Mouse (Mus musculus): ENCODE results near the gene Stt3b. TPM values are rescaled to one million over a fixed set of nuclear protein-coding genes. Genes with fewer than 3 reads are reported as not detected.
A peak's percentile ranks its signal among the peaks of the same experiment; 100 is the strongest.

The Stt3b gene
- polyA plus RNA-seq, 1 experiment = 14.7 TPM

GRCm38 (mm10) chr9:115340212-115340815 is 30.1 kb upstream of the Stt3b start:
- no peak overlapping the region for H3K4me3 ChIP-seq (replicated peaks)
- H3K27me3 ChIP-seq (replicated peaks) = peaks cover 47% of the 10 kb centered on the region
- H3K9me3 ChIP-seq = peaks cover 9% of the 10 kb centered on the region; the same call in 1 of the 2 replicates
- TF ChIP-seq FLI1 (IDR thresholded peaks at IDR 0.05; ENCODE audit: low read length) (no peak), GATA1 (IDR thresholded peaks at IDR 0.05; ENCODE audit: borderline replicate concordance, low read length) (no peak)
- H3K4me1 ChIP-seq = no peaks in the 10 kb centered on the region
- H3K36me3 ChIP-seq (replicated peaks; ENCODE audit: low read length) = no peaks in the 10 kb centered on the region

DNA sequence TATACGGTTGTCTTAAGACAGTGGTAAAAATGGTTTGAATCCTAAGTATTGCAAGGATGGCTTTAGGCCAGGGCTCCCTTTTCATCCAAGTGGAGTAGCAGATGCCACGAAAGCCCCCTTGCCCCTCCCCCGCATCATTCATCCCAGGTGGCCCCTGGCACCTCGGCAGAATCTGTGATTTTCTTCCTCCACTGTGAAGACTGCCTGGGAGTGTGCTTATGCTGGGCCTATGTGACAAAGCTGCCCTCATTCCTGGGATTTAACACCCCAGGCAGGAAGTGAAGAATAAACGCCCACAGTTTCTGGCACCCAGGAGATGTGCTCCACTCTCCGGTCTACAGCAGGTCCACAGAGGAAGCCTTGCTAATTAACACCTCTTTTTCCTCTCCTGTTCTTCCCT is 28.6 kb upstream of the Stt3b start:
- H3K4me1 ChIP-seq = no peaks in the 10 kb centered on the region
- TF ChIP-seq FLI1 (IDR thresholded peaks at IDR 0.05; ENCODE audit: low read length) = no peak
- no peak for TF ChIP-seq GATA1 (IDR thresholded peaks at IDR 0.05; ENCODE audit: borderline replicate concordance, low read length)
- H3K36me3 ChIP-seq (replicated peaks; ENCODE audit: low read length) = no peaks in the 10 kb centered on the region
- peaks cover 35% of the 10 kb centered on the region for H3K27me3 ChIP-seq (replicated peaks)
- H3K4me3 ChIP-seq (replicated peaks) = no peak overlapping the region
- peaks cover 9% of the 10 kb centered on the region; the same call in 1 of the 2 replicates for H3K9me3 ChIP-seq

GRCm38 (mm10) chr9:115333016-115333415 is 22.8 kb upstream of the Stt3b start:
- 0 out of 2 replicates have a peak, but pooled peaks cover 3% of the 10 kb centered on the region for H3K4me1 ChIP-seq
- H3K4me3 ChIP-seq (replicated peaks) = peak overlapping the region; percentile 9
- peaks cover 17% of the 10 kb centered on the region for H3K27me3 ChIP-seq (replicated peaks)
- H3K9me3 ChIP-seq = peaks cover 4% of the 10 kb centered on the region; the same call in 1 of the 2 replicates
- TF ChIP-seq GATA1 (IDR thresholded peaks at IDR 0.05; ENCODE audit: borderline replicate concordance, low read length) = no peak
- TF ChIP-seq FLI1 (IDR thresholded peaks at IDR 0.05; ENCODE audit: low read length) = no peak
- H3K36me3 ChIP-seq (replicated peaks; ENCODE audit: low read length) = no peaks in the 10 kb centered on the region

GRCm38 (mm10) chr9:115332339-115332738 is 22.1 kb upstream of the Stt3b start:
- peaks cover 15% of the 10 kb centered on the region for H3K27me3 ChIP-seq (replicated peaks)
- peaks cover 4% of the 10 kb centered on the region; the same call in 1 of the 2 replicates for H3K9me3 ChIP-seq
- TF ChIP-seq FLI1 (IDR thresholded peaks at IDR 0.05; ENCODE audit: low read length) (no peak), GATA1 (IDR thresholded peaks at IDR 0.05; ENCODE audit: borderline replicate concordance, low read length) (no peak)
- 0 out of 2 replicates have a peak, but pooled peaks cover 3% of the 10 kb centered on the region for H3K4me1 ChIP-seq
- no peaks in the 10 kb centered on the region for H3K36me3 ChIP-seq (replicated peaks; ENCODE audit: low read length)
- H3K4me3 ChIP-seq (replicated peaks) = no peak overlapping the region

DNA sequence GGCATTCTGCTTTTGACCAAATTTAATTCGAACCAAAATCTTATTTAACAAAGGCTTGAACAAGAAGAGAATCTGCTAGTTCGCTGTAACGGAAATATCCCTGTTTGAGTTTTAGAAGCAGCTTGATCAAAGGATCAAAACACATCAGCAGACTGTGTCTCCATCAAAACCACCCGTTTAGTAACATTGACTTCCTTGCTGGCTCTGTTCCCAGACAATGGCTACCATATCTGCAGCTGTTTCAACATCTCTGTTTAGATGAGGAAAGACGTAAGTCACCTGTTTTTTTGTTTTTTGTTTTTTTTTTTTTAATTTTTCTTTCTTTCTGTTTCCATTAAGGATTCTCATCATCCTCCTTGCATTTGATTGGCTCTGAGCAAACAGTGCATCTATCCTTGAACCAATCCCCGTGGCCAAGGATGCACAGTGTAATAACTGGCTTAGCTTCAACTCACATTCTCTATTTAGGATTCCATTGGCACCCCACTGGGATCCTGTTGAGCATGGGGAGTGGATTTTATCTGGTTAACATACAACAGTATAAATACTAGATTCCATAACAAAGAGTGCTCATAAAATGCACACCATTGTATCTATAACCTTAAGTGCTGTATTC is 20.7 kb upstream of the Stt3b start:
- no peak for TF ChIP-seq FLI1 (IDR thresholded peaks at IDR 0.05; ENCODE audit: low read length)
- no peak for TF ChIP-seq GATA1 (IDR thresholded peaks at IDR 0.05; ENCODE audit: borderline replicate concordance, low read length)
- no peaks in the 10 kb centered on the region for H3K36me3 ChIP-seq (replicated peaks; ENCODE audit: low read length)
- H3K9me3 ChIP-seq = peaks cover under 1% of the 10 kb centered on the region; the same call in 1 of the 2 replicates
- peaks cover 8% of the 10 kb centered on the region for H3K27me3 ChIP-seq (replicated peaks)
- H3K4me1 ChIP-seq = 0 out of 2 replicates have a peak, but pooled peaks cover 3% of the 10 kb centered on the region
- H3K4me3 ChIP-seq (replicated peaks) = no peak overlapping the region

- no peak overlapping the region for H3K4me3 ChIP-seq (replicated peaks)
- H3K36me3 ChIP-seq (replicated peaks; ENCODE audit: low read length) = no peaks in the 10 kb centered on the region
- peaks cover 2% of the 10 kb centered on the region for H3K27me3 ChIP-seq (replicated peaks)
- peaks cover 10% of the 10 kb centered on the region; the same call in 1 of the 2 replicates for H3K4me1 ChIP-seq
- TF ChIP-seq GATA1 (IDR thresholded peaks at IDR 0.05; ENCODE audit: borderline replicate concordance, low read length) (no peak), FLI1 (IDR thresholded peaks at IDR 0.05; ENCODE audit: low read length) (no peak)
- no peaks in the 10 kb centered on the region for H3K9me3 ChIP-seq
These were observed 16.3 kb upstream of the Stt3b start for GRCm38 (mm10) chr9:115326533-115326890.

GRCm38 (mm10) chr9:115325831-115326532 is 15.8 kb upstream of the Stt3b start:
- no peaks in the 10 kb centered on the region for H3K9me3 ChIP-seq
- H3K27me3 ChIP-seq (replicated peaks) = peaks cover 2% of the 10 kb centered on the region
- no peak overlapping the region for H3K4me3 ChIP-seq (replicated peaks)
- TF ChIP-seq FLI1 (IDR thresholded peaks at IDR 0.05; ENCODE audit: low read length) = no peak
- TF ChIP-seq GATA1 (IDR thresholded peaks at IDR 0.05; ENCODE audit: borderline replicate concordance, low read length) = no peak
- H3K36me3 ChIP-seq (replicated peaks; ENCODE audit: low read length) = no peaks in the 10 kb centered on the region
- H3K4me1 ChIP-seq = peaks cover 14% of the 10 kb centered on the region

DNA sequence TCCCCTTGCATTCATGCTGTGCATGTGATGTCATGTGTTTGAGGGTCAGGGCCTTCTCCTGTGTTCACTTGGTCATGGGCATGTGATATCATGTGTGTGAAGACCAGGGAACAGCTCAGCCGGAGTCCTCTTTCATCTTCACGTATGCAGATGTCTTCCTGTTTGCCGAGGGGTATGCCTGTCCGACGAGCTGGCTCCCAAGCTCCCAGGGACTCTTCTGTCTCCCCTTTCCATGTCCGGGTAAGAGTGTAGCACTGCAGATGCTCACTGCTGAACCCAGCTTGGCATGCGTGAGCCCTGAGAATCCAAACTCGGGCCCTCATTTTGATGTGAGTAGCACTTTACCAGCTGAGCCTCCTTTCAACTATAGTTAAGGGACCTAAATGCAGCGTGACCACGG is 13.4 kb upstream of the Stt3b start:
- Histone ChIP-seq H3K4me1 (peaks cover 18% of the 10 kb centered on the region), H3K36me3 (replicated peaks; ENCODE audit: low read length) (no peaks in the 10 kb centered on the region), H3K4me3 (replicated peaks) (no peak overlapping the region), H3K27me3 (replicated peaks) (peaks cover 2% of the 10 kb centered on the region), H3K9me3 (peaks cover 3% of the 10 kb centered on the region; the same call in 1 of the 2 replicates)
- no peak for TF ChIP-seq FLI1 (IDR thresholded peaks at IDR 0.05; ENCODE audit: low read length)

DNA sequence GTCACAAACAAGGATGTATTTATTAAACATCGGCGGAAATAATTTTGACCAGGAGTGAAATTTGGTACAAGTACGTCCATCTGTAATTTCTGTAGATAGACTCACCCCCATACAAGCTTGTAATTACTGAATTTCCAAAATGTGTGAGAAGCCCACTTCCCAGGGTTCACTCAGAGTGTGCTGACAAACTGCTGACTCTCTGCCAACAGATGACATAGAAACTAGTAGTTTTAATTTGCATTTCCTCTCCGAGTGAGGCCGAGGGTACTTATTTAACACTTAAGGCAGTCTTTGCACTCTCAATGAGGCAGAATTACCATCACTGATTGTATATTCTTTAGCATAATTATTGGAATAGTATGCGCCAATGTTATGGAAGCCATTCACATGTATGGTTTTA is 12.2 kb upstream of the Stt3b start:
- H3K9me3 ChIP-seq = peaks cover 3% of the 10 kb centered on the region; the same call in 1 of the 2 replicates
- peaks cover 2% of the 10 kb centered on the region for H3K27me3 ChIP-seq (replicated peaks)
- peaks cover 18% of the 10 kb centered on the region for H3K4me1 ChIP-seq
- TF ChIP-seq GATA1 (IDR thresholded peaks at IDR 0.05; ENCODE audit: borderline replicate concordance, low read length) (no peak), FLI1 (IDR thresholded peaks at IDR 0.05; ENCODE audit: low read length) (no peak)
- no peaks in the 10 kb centered on the region for H3K36me3 ChIP-seq (replicated peaks; ENCODE audit: low read length)
- H3K4me3 ChIP-seq (replicated peaks) = no peak overlapping the region

GRCm38 (mm10) chr9:115321052-115321451 is 10.8 kb upstream of the Stt3b start:
- Histone ChIP-seq H3K27me3 (replicated peaks) (peaks cover 2% of the 10 kb centered on the region), H3K4me1 (peaks cover 18% of the 10 kb centered on the region), H3K4me3 (replicated peaks) (no peak overlapping the region), H3K36me3 (replicated peaks; ENCODE audit: low read length) (peaks cover 3% of the 10 kb centered on the region), H3K9me3 (peaks cover 11% of the 10 kb centered on the region; the same call in 1 of the 2 replicates)
- no peak for TF ChIP-seq FLI1 (IDR thresholded peaks at IDR 0.05; ENCODE audit: low read length)
- no peak for TF ChIP-seq GATA1 (IDR thresholded peaks at IDR 0.05; ENCODE audit: borderline replicate concordance, low read length)

All from megakaryocyte, embryonic 14.5 days (primary cell).